Mouse (Mus musculus): Measurements from ENCODE around the gene Dnah8.

DNA sequence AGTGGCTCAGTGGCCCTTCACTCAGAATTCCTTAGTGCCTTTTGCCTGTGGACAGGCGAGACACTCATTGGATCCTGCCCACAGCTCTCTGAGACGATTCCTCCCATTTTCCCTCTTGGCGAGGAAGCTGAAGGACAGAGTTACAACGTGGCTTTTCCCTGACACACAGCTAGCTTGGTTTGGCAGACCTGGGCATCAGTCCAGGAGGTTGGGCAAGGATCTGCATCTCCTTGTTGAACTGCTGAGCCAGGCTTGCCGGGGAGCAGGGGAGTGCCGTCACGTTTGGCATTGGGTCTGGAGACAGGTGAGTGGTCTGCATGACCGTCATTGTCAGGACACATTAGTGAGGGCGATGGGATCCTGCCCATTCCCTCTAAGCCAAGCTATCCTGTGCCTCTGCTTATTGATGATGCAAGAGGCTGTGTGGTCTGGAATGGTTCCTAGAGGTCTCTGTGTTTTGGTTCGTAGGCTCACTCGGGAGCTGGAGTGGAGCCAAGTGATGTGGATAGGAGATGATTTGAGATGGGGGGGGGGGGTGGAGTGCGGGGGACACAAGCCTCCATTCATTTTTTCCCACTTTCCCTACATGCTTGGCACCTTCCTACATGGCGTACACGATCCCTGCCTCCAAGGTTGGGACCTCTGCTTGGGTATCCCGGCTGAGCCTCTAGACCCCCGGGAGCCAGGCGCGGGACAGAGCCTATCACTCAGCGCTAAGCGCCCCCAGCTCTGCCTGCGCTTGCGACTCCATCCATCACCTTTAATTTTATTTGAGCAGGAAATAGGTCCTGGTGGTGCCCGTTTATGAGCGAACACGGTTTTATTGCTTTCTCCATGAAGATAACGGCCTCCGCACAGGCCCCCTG, 286.9 kb downstream of the Dnah8 start:
- no peak for TF ChIP-seq CTCF (IDR thresholded peaks at IDR 0.05; ENCODE audit: insufficient read depth, low read depth, low read length)
- no peak for TF ChIP-seq POLR2A (IDR thresholded peaks at IDR 0.05; ENCODE audit: insufficient read depth, low read depth, low read length)
